Comparison of ENCODE assay signal across 12 mouse cellular contexts in the genomic region with DNA sequence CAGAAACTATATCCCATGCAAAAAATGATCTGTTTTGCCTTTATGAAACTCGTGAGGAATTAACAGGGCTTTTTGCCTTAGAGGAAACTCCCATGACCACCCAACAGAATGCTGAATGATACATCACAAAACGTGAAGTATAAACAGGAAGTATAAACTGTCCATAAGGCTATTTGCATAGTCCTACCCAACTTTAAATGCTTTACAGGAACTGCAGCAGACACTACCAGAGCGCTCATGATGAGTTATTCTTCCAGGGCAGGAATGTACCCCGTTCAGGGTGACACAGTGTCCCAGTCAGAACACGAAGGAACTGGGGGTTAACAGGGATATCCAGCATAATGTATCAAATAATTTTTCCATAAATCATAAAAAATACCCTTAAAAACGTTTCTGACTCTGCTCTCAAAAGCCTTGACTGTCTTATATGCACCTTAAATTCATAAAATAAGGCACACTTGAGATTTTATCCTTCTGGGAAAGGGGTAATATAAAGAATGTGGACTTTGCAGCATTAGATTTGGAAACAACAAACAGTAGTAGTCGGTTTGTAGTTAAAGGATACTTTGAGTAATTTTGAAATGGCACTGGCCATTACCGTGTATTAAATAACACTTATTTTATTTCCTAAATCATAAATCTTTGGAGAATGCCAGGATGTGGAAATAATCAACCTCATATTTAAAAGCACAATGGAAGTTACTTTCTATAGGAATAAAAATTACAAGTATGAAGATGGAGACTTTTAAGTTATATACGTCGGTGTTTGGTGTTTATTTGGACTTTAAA.
DNase-seq lines count a peak whose midpoint lies in the region; ATAC-seq lines count a peak whose summit lies in the region.
"Had no signal": no experiment of that assay in that cellular context is flagged by ENCODE, and none has a peak within 500 bp of the region (broad histone marks: within the 10 kb centered on the region; RNA-seq: fewer than 3 reads in every experiment).

No protein-coding gene starts in this region.

- WGBS in kidney, embryonic 15.5 days = 55% methylated on average over 10 of the region's 10 CpGs
- 28% methylated on average over 10 of the region's 10 CpGs for WGBS in embryonic facial prominence, embryonic 15.5 days
- WGBS in limb, embryonic 15.5 days = 17% methylated on average over 10 of the region's 10 CpGs
- WGBS in midbrain, embryonic 11.5 days = 77% methylated on average over 10 of the region's 10 CpGs

- H3K27ac ChIP-seq in kidney, embryonic 15.5 days = peak overlapping the region; percentile 65
- H3K27ac ChIP-seq in embryonic facial prominence, embryonic 15.5 days (replicated peaks) = peak overlapping the region; percentile 86
- peak overlapping the region; percentile 88 for H3K27ac ChIP-seq in limb, embryonic 15.5 days
- H3K27ac ChIP-seq in midbrain, embryonic 11.5 days (ENCODE audit: low read depth, low read length) = no peak overlapping the region
- H3K27ac ChIP-seq: macrophage had no signal

- H3K9ac ChIP-seq in kidney, embryonic 15.5 days = no peak overlapping the region
- no peak overlapping the region for H3K9ac ChIP-seq in embryonic facial prominence, embryonic 15.5 days
- H3K9ac ChIP-seq in limb, embryonic 15.5 days = no peak overlapping the region
- H3K9ac ChIP-seq in midbrain, embryonic 11.5 days (ENCODE audit: low read length) = no peak overlapping the region

- H3K36me3 ChIP-seq in kidney, embryonic 15.5 days = no peaks in the 10 kb centered on the region
- H3K36me3 ChIP-seq in embryonic facial prominence, embryonic 15.5 days = no peaks in the 10 kb centered on the region
- no peaks in the 10 kb centered on the region for H3K36me3 ChIP-seq in limb, embryonic 15.5 days
- H3K36me3 ChIP-seq in midbrain, embryonic 11.5 days (ENCODE audit: control insufficient read depth, insufficient read depth, low read length) = no peaks in the 10 kb centered on the region

- H3K27me3 ChIP-seq in kidney, embryonic 15.5 days = no peaks in the 10 kb centered on the region
- H3K27me3 ChIP-seq in embryonic facial prominence, embryonic 15.5 days = no peaks in the 10 kb centered on the region
- H3K27me3 ChIP-seq in limb, embryonic 15.5 days = no peaks in the 10 kb centered on the region
- no peaks in the 10 kb centered on the region for H3K27me3 ChIP-seq in midbrain, embryonic 11.5 days (ENCODE audit: control insufficient read depth, insufficient read depth, low read length)

- DNase-seq in kidney, postnatal 4 days = no peak
- peak; percentile 58 for DNase-seq in adipocyte (ENCODE audit: low spot score)
- no peak for DNase-seq in cerebellum, postnatal 4 days (ENCODE audit: low spot score in 2 of 2)
- no peak for DNase-seq in midbrain, embryonic 11.5 days (ENCODE audit: low spot score, missing footprints)
- DNase-seq: cerebellum, adult 11-12 months; heart, postnatal 14 days; kidney, adult 11 months; left cerebral cortex, postnatal 4 days had no signal

- peak; percentile 54 for ATAC-seq in kidney, embryonic 15.5 days (replicated peaks; ENCODE audit: low FRiP score)
- ATAC-seq in embryonic facial prominence, embryonic 15.5 days (ENCODE audit: insufficient number of reproducible peaks, low FRiP score, low TSS enrichment, low read depth) = peak; percentile 64
- peak; percentile 61 for ATAC-seq in limb, embryonic 15.5 days (ENCODE audit: insufficient number of reproducible peaks, low FRiP score, low TSS enrichment, low read depth)
- ATAC-seq in midbrain, embryonic 11.5 days (ENCODE audit: low FRiP score) = no peak

- 0 out of 2 replicates have a peak, but pooled peaks cover 5% of the 10 kb centered on the region for H3K4me1 ChIP-seq in kidney, embryonic 15.5 days
- H3K4me1 ChIP-seq in embryonic facial prominence, embryonic 15.5 days = peaks cover 3% of the 10 kb centered on the region; the same call in 1 of the 2 replicates
- peaks cover 12% of the 10 kb centered on the region for H3K4me1 ChIP-seq in limb, embryonic 15.5 days
- H3K4me1 ChIP-seq in midbrain, embryonic 11.5 days (ENCODE audit: control insufficient read depth, insufficient read depth, low read length) = no peaks in the 10 kb centered on the region

- no peaks in the 10 kb centered on the region for H3K9me3 ChIP-seq in kidney, embryonic 15.5 days (replicated peaks)
- no peaks in the 10 kb centered on the region for H3K9me3 ChIP-seq in embryonic facial prominence, embryonic 15.5 days (replicated peaks)
- H3K9me3 ChIP-seq in limb, embryonic 15.5 days = no peaks in the 10 kb centered on the region
- no peaks in the 10 kb centered on the region for H3K9me3 ChIP-seq in midbrain, embryonic 11.5 days (ENCODE audit: control insufficient read depth, low read length)

- no peak overlapping the region for H3K4me2 ChIP-seq in kidney, embryonic 15.5 days
- no peak overlapping the region for H3K4me2 ChIP-seq in embryonic facial prominence, embryonic 15.5 days (replicated peaks)
- no peak overlapping the region for H3K4me2 ChIP-seq in limb, embryonic 15.5 days
- no peak overlapping the region for H3K4me2 ChIP-seq in midbrain, embryonic 11.5 days

- H3K4me3 ChIP-seq in kidney, embryonic 15.5 days (replicated peaks) = no peak overlapping the region
- H3K4me3 ChIP-seq in embryonic facial prominence, embryonic 15.5 days (replicated peaks) = no peak overlapping the region
- no peak overlapping the region for H3K4me3 ChIP-seq in limb, embryonic 15.5 days
- H3K4me3 ChIP-seq in midbrain, embryonic 11.5 days (ENCODE audit: low read depth, low read length) = no peak overlapping the region
